Mouse (Mus musculus) liver, postnatal 0 days (tissue): ENCODE measurements at regions not wholly inside any gene's neighbourhood (a gene's known extent, or its start where the extent isn't known, plus 50 kb on each side); places are given as distances from the start of the nearest gene placed in this dataset.

Experiments
- ATAC-seq: fragments of 200-750 bp; cut with Nextera tagmentation; 2 replicates; pipeline ENCODE4 v1.8.0; 2017; ENCODE audit warnings: mild to moderate bottlenecking, moderate library complexity
- DNase-seq: peaks from one replicate; pipeline ENCODE4 v3.0.0-alpha.2; 2016
- H3K27ac ChIP-seq: fragments of 300-500 bp; sonication (generic); 2 replicates; pipeline ENCODE4 v1.5.1; 2014; ENCODE audit warnings: antibody characterized with exemption, moderate library complexity, mild to moderate bottlenecking, low read depth
- H3K27me3 ChIP-seq: fragments of 300-500 bp; sonication (generic); 2 replicates; pipeline ENCODE4 v1.6.1; 2014; ENCODE audit warnings: low read length, control low read depth, mixed read lengths; ENCODE audit not compliant: insufficient read depth
- H3K36me3 ChIP-seq: fragments of 300-500 bp; sonication (generic); replicated peaks from 2 replicates; pipeline ENCODE4 v1.6.1; 2014; ENCODE audit warnings: mild to moderate bottlenecking, control low read depth, low read length, moderate library complexity, mixed read lengths; ENCODE audit not compliant: insufficient read depth
- H3K4me1 ChIP-seq: fragments of 300-500 bp; sonication (generic); 2 replicates; pipeline ENCODE4 v1.6.1; 2014; ENCODE audit warnings: antibody characterized with exemption, mild to moderate bottlenecking, control low read depth; ENCODE audit not compliant: insufficient read depth
- H3K4me2 ChIP-seq: fragments of 300-500 bp; sonication (generic); 2 replicates; pipeline ENCODE4 v1.6.1; 2014; ENCODE audit warnings: low read depth, mild to moderate bottlenecking, low read length, moderate library complexity, mixed read lengths
- H3K4me3 ChIP-seq: fragments of 300-500 bp; sonication (generic); 2 replicates; pipeline ENCODE4 v1.5.1; 2014; ENCODE audit warnings: low read depth, low read length
- H3K9ac ChIP-seq: fragments of 300-500 bp; sonication (generic); replicated peaks from 2 replicates; pipeline ENCODE4 v1.6.1; 2014; ENCODE audit warnings: mild to moderate bottlenecking, moderate library complexity
- H3K9me3 ChIP-seq: fragments of 300-500 bp; sonication (generic); 2 replicates; pipeline ENCODE4 v1.6.1; 2016; ENCODE audit warnings: mild to moderate bottlenecking, control low read depth, low read length, mixed read lengths
- CTCF ChIP-seq: sonication (generic); IDR thresholded peaks from 2 replicates; pipeline ENCODE4 v1.5.1; 2016; ENCODE audit warnings: antibody characterized with exemption, low read depth
- EP300 ChIP-seq: IDR thresholded peaks from 2 replicates; pipeline ENCODE4 v1.6.1; 2016; ENCODE audit warnings: antibody characterized with exemption, low read depth, mild to moderate bottlenecking
- WGBS: fragments of 180-500 bp; shearing (Covaris S2); extraction: QIAGEN DNeasy Blood & Tissue Kit; methylation state at CpG from one replicate; pipeline ENCODE4 v1.1.7; 2014; ENCODE audit not compliant: insufficient replicate concordance; 5-methylcytosine and 5-hydroxymethylcytosine counted together

DNA sequence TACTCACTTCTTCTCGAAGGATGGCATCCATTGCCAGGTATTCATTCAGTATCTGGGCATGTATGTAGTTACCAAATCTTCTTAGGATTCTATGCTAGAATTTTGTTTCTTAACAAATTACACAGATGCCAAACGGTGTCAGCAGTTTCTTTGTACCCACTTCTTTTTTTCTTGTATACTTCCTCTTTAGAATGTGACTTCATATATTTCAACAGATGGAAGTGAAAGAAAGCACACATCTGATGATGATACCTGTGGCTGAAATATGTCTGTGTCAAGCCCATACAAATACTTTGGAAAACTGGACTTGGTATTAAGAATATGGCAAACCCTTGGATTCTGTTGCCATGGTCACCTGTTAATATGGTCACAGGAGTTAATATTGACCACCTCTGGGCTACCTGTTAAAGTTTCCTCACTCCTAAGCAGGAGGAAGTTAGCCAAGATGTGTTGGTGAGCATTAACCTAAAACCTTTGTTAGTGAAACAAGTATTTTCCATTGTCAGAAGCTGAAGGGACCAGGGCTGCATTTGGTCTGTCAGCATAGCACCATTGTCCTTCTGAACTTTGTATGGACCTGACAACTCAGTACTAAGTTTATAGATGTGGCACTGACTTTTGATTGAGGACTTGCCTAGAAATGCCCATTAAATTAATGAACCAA, 269.8 kb upstream of the Tbl1xr1 start:
- ATAC-seq = no peak
- no peaks in the 10 kb centered on the region; the same call in 1 of the 2 replicates for H3K4me1 ChIP-seq
- no peaks in the 10 kb centered on the region for H3K27me3 ChIP-seq
- H3K36me3 ChIP-seq = no peaks in the 10 kb centered on the region
- no peak overlapping the region for H3K4me3 ChIP-seq
- H3K4me2 ChIP-seq = no peak overlapping the region
- TF ChIP-seq EP300 (no peak), CTCF (no peak)
- WGBS = 59% methylated on average over 2 of the region's 2 CpGs
- H3K27ac ChIP-seq = no peak overlapping the region; the same call in 1 of the 2 replicates
- no peaks in the 10 kb centered on the region for H3K9me3 ChIP-seq
- DNase-seq = no peak
- no peak overlapping the region for H3K9ac ChIP-seq

DNA sequence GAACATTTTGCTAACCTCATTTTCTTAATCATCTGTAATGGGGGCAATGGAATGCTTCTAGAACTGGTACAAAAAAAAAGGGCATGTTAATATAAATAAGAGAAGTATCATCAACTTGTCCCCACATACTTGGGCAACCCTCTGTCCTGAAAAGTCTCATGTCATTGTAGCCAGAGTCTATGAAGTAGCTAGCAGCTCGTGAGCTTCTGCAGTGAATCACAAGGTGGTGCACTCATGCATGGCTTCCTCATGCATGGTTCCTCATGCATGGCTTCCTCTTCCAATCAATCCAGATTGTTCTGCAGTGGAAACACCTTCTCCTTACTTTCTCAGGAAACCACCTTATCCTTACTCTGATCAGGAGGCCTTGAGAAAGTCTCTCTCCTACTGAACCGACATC, 267.9 kb upstream of the Tbl1xr1 start:
- Histone ChIP-seq H3K27me3 (no peaks in the 10 kb centered on the region), H3K9ac (no peak overlapping the region), H3K27ac (no peak overlapping the region), H3K36me3 (no peaks in the 10 kb centered on the region), H3K4me2 (no peak overlapping the region), H3K4me3 (no peak overlapping the region), H3K4me1 (no peaks in the 10 kb centered on the region; the same call in 1 of the 2 replicates), H3K9me3 (no peaks in the 10 kb centered on the region)
- TF ChIP-seq EP300 = no peak
- TF ChIP-seq CTCF = 0 out of 2 replicates have a peak, but pooled peaks have one; percentile 3
- DNase-seq = no peak
- no peak; the same call in 1 of the 2 replicates for ATAC-seq
- WGBS = 47% methylated on average over 2 of the region's 2 CpGs

DNA sequence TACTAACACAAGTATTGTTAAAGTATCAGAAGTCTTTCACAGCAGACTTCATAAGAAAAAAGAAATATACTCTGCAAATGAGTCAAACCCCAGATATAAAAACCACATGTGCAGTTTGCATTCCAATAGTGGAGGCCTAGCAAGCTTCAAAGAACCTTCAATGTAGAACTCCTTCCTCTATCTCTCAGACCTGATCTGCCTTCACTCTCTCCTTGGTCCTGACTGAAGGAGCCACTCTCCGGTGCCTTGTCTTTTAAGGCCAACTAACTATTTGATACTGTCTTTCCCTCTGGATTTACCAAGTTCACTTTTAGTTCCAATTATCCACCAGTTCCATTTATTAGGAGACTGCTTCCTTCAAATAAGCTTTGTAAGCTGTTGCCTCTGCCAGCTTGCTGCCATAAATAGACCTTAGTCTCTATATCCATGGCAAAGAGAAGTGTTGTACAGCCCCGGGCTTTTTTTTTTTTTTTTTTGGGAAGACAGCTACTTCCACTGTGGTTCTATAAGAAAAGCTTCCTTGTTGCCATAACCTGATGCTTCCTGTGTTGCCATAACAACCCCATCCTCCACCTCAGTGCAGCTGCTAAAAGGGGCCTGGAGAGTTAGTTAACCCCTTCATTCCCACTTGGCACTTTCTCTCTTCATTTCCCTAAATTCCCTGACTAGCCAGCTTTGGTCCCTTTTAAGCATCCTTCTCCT, 266.5 kb upstream of the Tbl1xr1 start:
- H3K4me2 ChIP-seq = no peak overlapping the region
- no peak for DNase-seq
- no peaks in the 10 kb centered on the region for H3K9me3 ChIP-seq
- TF ChIP-seq EP300 (no peak), CTCF (no peak)
- H3K36me3 ChIP-seq = no peaks in the 10 kb centered on the region
- H3K9ac ChIP-seq = no peak overlapping the region
- no peak overlapping the region for H3K27ac ChIP-seq
- no peaks in the 10 kb centered on the region for H3K27me3 ChIP-seq
- no peaks in the 10 kb centered on the region; the same call in 1 of the 2 replicates for H3K4me1 ChIP-seq
- no peak overlapping the region for H3K4me3 ChIP-seq
- no peak for ATAC-seq
- 38% methylated on average over 2 of the region's 2 CpGs for WGBS

DNA sequence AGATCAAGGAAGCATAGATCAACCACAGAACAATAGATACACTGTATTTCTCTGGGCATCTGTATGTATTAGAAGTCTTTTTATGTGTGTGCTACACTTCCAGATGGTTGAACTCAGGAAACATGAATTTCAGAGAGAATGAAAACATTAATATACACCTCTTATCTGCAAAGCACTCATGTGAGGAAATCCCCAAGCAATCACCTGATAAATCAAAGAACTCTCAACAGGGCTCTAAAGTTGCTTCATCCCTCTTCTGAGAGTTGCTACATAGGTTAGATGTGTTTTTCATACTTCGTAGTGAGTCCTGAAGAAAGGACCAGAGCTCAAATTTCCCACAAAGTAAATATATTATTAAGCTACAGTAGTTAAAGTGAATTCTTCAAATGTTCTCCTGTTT, 263.1 kb upstream of the Tbl1xr1 start:
- Histone ChIP-seq H3K9me3 (no peaks in the 10 kb centered on the region), H3K9ac (no peak overlapping the region), H3K4me2 (no peak overlapping the region), H3K36me3 (no peaks in the 10 kb centered on the region), H3K27me3 (no peaks in the 10 kb centered on the region), H3K4me1 (no peaks in the 10 kb centered on the region), H3K27ac (no peak overlapping the region), H3K4me3 (no peak overlapping the region)
- ATAC-seq (no peak), DNase-seq (no peak)
- 76% methylated on average over 1 of the region's 1 CpGs for WGBS
- TF ChIP-seq EP300 (no peak), CTCF (no peak)

DNA sequence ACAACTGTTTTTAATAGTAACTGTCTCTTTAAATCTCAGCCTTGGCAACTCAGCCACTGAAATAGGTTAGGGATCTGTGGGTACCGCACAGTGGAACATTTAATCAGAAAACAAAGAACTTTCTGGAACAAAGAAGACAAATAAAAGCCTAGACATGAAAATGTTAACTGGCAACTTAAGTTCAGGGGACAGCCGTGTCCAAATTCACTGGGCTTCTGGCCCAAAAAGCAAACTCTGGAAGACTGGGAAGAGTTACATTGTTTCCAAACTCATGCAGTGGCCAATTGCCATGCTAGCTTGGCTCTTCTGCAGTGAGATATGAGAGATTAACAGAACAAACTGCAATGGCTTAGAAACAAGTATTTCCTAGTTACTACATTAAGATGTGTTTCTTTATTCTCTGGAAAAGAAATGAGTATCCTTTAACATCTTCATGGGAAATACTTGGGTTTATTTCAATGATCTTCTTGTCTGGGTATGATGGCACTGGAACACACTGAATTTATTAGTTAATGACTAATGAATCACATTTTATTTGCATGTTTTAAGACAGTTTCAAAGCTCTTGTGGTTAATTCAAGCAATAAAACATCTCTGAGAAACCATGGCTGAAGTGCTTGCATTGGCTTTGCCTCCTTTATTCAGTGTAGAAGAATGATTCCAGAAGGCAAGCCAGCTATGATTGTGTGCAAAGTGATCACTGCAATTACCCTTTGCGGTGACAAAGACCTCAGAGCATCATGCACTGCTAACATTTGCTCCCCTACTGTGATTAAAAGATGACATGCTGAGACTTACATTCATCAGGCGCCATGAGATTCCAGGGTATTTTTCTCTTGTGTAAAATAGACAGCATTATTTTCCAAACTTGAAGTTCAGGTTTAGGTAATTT, 259.2 kb upstream of the Tbl1xr1 start:
- Histone ChIP-seq H3K36me3 (no peaks in the 10 kb centered on the region), H3K27me3 (no peaks in the 10 kb centered on the region), H3K9ac (no peak overlapping the region), H3K9me3 (no peaks in the 10 kb centered on the region), H3K4me1 (no peaks in the 10 kb centered on the region), H3K27ac (no peak overlapping the region), H3K4me3 (no peak overlapping the region), H3K4me2 (no peak overlapping the region)
- no peak for DNase-seq
- 83% methylated on average over 4 of the region's 4 CpGs for WGBS
- no peak for TF ChIP-seq CTCF
- TF ChIP-seq EP300 = no peak
- no peak for ATAC-seq

DNA sequence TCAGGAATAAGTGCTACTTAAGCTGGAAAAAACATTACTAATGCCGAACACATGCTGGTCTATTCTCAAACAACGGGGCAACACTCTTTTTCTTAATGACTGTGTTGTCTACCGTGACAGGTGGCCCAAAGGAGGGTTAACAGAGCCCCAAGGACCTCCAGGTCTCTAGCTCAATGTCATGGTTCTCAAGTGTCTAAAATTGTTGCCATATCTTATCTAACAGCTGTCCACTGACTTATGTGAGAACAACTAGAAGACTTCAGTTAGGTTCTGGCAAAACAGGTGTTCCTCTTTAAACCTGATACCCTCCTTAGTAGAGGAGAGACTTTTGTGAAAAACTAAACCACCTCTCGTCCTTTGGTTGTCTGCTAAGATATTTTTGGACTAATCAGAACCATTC, 257.4 kb upstream of the Tbl1xr1 start:
- H3K36me3 ChIP-seq = no peaks in the 10 kb centered on the region
- H3K9ac ChIP-seq = no peak overlapping the region
- no peak for TF ChIP-seq CTCF
- no peak for TF ChIP-seq EP300
- no peak overlapping the region for H3K27ac ChIP-seq
- no peaks in the 10 kb centered on the region for H3K9me3 ChIP-seq
- DNase-seq (no peak), ATAC-seq (no peak)
- H3K4me3 ChIP-seq = no peak overlapping the region
- 64% methylated on average over 4 of the region's 4 CpGs for WGBS
- H3K27me3 ChIP-seq = no peaks in the 10 kb centered on the region
- H3K4me2 ChIP-seq = no peak overlapping the region
- no peaks in the 10 kb centered on the region for H3K4me1 ChIP-seq
